Mouse (Mus musculus): ENCODE data around the gene Ccnc. TPM values are rescaled to one million over a fixed set of nuclear protein-coding genes. Genes with fewer than 3 reads are reported as not detected.

The Ccnc gene
- 67.5 and 67.9 TPM in 2 replicates for polyA plus RNA-seq (2016; fragmentation: Nextera tagmentation; extraction: Ambion mirVana)

DNA sequence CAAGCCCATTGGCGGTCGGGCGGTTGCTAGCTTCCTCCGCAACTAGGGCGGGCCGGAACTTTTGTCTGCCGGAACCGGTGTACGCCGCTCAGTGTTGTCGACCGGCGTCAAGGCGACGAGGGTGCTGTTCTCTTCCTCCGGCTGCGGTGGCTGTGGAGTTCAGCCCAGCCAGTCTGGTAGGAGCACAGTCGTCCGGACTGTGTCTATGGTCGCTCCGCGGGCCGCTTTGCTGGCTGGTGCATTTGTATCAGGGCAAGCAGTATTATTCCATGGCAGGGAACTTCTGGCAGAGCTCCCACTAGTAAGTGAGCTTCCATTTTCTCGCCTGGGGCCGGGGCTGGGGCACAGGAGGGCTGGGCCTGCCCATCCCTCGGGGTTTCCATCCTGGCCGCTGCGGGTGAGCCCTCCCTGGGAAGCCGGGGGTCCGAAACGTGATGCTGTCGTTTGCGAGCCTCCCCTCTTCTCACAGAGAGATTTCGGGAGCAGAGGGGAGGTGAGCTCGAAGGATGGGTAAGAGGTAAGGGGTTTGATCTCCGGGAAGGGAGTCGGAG, at the start of gene Ccnc:
Ccnc (plus strand) TSS at position 87 of the 551 bp plus-strand sequence.
- H3K4me1 ChIP-seq = peaks cover 21% of the 10 kb centered on the region
- peak; percentile 94 for DNase-seq (ENCODE audit: low spot score)
- H3K27ac ChIP-seq (replicated peaks) = peak within 1 kb of the TSS; percentile 92
- no peaks in the 10 kb centered on the region for H3K27me3 ChIP-seq (ENCODE audit: low read depth, poor library complexity, severe bottlenecking)
- no peaks in the 10 kb centered on the region for H3K9me3 ChIP-seq (replicated peaks)
- H3K36me3 ChIP-seq = peaks cover 8% of the 10 kb centered on the region
- peak within 1 kb of the TSS; percentile 87 for H3K4me3 ChIP-seq
- under 1% methylated on average over 37 of the region's 37 CpGs for WGBS

DNA sequence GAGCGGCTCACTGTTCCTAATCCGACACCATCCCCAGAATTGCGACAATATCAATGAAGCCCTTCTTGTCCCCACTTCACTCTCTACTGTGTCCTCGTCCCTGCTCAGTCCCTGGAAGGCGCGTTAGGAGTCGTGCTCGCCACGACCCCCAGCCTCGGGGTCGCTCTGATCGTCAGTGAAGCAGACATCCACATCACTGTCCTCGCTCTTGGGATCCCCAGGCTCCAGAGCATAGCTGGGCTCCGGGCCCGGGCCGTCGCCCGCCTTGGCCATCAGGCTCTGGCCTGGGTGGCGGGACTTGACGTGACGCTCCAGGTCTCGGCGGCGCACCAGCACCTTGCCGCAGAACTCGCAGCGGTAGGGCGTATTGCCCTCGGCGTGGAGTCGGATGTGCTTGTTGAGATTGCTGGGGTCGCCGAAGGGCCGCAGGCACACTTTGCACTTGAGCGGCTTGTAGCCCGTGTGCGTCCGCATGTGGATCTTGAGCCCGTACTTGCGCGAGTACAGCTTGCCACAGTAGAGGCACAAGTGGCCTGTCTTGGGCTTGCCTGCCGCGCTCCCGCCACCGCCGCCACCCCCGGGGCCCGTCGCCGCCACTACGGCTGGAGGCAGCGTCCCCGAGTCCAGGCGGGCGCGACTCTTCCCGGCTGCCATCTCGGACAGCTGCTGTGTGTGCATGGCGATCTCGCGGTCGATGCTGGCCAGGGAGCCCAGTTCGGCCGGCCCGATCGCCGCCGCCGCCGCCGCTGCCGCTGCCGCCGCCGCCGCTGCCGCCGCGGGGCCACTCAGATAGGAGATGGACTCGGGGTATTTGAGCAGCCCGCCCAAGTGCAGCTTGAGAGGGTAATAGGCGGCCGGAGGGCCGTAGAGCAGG, 49.2 kb upstream of the Ccnc start:
- under 1% methylated on average over 84 of the region's 84 CpGs for WGBS
- Histone ChIP-seq H3K36me3 (no peaks in the 10 kb centered on the region), H3K27me3 (ENCODE audit: low read depth, poor library complexity, severe bottlenecking) (peaks cover 100% of the 10 kb centered on the region), H3K9me3 (replicated peaks) (no peaks in the 10 kb centered on the region), H3K27ac (replicated peaks) (peak overlapping the region; percentile 57; the same call in 1 of the 2 replicates), H3K4me1 (peaks cover 22% of the 10 kb centered on the region), H3K4me3 (peak overlapping the region; percentile 57)
- peak; percentile 71 for DNase-seq (ENCODE audit: low spot score)

DNA sequence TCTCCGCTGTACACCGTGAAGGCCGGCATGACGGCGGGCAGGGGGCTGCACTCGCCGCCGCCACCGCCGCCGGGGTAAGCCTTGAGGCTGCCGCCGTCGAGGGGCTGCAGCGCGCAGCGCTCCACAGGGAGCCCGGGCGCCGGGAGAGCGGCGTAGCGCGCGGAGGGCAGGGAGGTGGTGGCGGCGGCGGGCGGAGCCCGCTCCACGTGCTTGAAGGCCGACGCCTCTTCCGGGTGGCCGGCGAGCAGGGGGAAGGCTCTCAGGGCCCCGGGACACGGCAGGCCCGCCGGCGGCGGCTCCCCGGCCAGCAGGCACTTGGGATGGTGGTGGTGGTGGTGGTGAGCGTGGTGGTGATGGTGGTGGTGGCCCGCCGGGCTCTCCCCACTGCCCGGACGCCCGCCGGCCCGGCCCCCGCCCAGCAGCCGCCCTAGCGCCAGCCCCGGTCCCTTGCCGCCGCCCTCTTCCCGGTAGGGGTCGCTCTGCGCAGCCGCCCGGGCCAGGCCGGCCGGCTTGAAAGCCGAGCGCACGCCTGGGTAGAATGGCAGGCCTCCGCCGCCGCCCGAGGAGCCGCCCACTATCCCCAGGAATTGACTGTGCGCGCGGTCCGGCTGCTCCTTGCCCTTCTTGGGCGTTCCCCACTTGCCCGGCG, 48.4 kb upstream of the Ccnc start:
- Histone ChIP-seq H3K27ac (replicated peaks) (peak overlapping the region; percentile 57; the same call in 1 of the 2 replicates), H3K9me3 (replicated peaks) (no peaks in the 10 kb centered on the region), H3K4me1 (peaks cover 21% of the 10 kb centered on the region), H3K36me3 (no peaks in the 10 kb centered on the region), H3K27me3 (ENCODE audit: low read depth, poor library complexity, severe bottlenecking) (peaks cover 100% of the 10 kb centered on the region), H3K4me3 (peak overlapping the region; percentile 57)
- under 1% methylated on average over 62 of the region's 79 CpGs for WGBS
- peak; percentile 83 for DNase-seq (ENCODE audit: low spot score)

DNA sequence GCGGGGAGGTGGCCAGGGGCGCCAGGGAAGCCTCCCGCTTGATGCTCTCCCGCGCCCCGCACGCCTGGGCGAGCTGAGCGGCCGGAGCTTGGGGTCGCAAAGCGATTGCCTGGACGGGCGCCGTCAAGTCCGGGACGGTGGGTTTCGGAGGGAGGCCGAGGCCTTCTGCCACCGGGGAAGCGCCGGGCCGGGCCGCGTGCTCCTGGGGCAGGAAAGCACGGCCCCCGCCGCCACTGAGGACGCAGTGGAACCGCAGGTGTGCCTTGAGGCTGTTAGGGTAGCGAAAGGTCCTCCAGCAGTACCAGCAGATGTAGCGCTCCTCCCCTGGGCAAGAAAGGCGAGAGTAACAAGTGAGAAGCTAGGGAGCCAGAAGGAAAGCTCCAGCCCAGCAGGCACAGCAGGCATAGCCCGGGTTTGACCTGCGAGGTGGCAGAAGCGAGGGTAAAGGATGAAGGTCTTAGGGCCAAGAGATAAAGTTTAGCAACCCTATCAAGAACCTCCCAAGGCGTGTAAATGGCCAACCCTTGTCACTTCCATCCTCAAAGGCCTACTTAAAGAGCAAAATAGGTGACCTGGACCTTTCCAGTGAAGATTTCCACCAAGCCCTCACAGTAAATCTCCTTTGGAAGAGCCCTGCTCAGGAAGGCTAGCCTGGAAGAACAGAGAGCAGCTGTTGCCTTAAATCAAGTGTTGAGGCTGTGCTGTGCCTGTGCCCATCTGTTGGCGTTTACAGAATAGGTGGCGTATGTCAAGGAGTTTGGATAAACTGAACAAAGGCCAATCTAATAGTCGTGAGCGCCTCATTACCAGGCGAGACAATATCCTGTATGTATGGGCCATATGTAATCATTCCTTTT, 47.6 kb upstream of the Ccnc start:
- Histone ChIP-seq H3K9me3 (replicated peaks) (no peaks in the 10 kb centered on the region), H3K27me3 (ENCODE audit: low read depth, poor library complexity, severe bottlenecking) (peaks cover 100% of the 10 kb centered on the region), H3K4me3 (peak overlapping the region; percentile 57), H3K4me1 (peaks cover 21% of the 10 kb centered on the region), H3K27ac (replicated peaks) (0 out of 2 replicates have a peak overlapping the region, but pooled peaks have one; percentile 57), H3K36me3 (no peaks in the 10 kb centered on the region)
- DNase-seq (ENCODE audit: low spot score) = no peak
- WGBS = 3% methylated on average over 42 of the region's 42 CpGs

DNA sequence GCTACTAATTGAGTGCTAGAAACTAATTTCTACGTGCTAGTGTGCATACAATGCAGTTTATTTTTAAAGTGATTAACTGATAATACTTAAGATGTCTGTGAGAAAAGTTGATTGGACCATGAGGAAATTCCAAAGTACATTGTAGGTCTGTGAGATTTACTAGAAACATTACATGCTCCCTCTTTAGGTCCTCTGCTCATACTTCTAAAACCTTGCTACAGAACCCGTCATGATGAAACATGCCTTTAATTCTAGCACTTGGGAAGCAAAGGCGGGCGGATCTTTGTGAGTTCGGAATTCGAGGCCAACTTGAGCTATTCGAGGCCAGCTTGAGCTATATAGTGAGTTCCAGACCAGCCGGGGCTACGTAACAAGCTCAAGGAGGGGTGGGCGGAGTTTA, 46.5 kb upstream of the Ccnc start:
- no peak overlapping the region for H3K27ac ChIP-seq (replicated peaks)
- H3K4me1 ChIP-seq = peaks cover 31% of the 10 kb centered on the region
- H3K4me3 ChIP-seq = no peak overlapping the region
- no peaks in the 10 kb centered on the region for H3K36me3 ChIP-seq
- H3K27me3 ChIP-seq (ENCODE audit: low read depth, poor library complexity, severe bottlenecking) = peaks cover 100% of the 10 kb centered on the region
- no peaks in the 10 kb centered on the region for H3K9me3 ChIP-seq (replicated peaks)
- DNase-seq (ENCODE audit: low spot score) = peak; percentile 26
- 3% methylated on average over 10 of the region's 10 CpGs for WGBS

DNA sequence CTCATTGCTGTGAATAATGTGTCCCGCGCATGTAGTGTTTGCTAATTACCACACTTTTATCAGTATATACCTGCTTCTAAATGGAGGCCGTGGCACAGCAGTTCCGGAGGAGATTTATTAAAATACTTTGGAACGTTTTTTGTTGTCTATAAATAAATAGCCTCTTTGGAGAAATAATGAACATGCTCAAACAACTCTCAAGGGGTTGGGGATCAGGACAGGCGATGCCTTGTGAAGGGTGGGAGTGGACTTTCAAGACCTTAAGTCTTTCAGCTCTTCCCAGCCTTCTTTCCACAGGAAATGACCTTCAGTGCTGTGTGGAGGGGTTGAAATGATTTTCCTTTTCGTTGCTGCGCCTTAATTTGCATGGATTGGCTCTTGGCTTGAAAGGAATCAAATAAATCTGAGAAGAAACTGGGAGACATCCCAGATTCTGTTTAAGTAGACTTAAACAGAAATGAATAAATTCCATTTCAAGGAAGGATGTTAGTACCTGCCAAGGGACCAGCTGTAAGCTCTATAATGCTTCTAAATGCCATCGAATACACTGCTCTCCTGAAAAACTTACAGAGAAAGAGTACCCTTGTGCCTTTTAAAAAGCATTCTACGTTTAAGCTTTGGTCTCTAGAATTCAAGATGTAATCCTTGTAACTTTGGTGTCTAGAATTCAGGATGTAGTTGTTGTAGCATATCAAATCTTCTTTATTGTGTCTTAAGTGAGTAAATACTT, 44.9 kb upstream of the Ccnc start:
- 10% methylated on average over 10 of the region's 10 CpGs for WGBS
- Histone ChIP-seq H3K27ac (replicated peaks) (no peak overlapping the region), H3K36me3 (no peaks in the 10 kb centered on the region), H3K4me1 (peaks cover 44% of the 10 kb centered on the region), H3K4me3 (no peak overlapping the region), H3K9me3 (replicated peaks) (no peaks in the 10 kb centered on the region), H3K27me3 (ENCODE audit: low read depth, poor library complexity, severe bottlenecking) (peaks cover 100% of the 10 kb centered on the region)
- no peak for DNase-seq (ENCODE audit: low spot score)

DNA sequence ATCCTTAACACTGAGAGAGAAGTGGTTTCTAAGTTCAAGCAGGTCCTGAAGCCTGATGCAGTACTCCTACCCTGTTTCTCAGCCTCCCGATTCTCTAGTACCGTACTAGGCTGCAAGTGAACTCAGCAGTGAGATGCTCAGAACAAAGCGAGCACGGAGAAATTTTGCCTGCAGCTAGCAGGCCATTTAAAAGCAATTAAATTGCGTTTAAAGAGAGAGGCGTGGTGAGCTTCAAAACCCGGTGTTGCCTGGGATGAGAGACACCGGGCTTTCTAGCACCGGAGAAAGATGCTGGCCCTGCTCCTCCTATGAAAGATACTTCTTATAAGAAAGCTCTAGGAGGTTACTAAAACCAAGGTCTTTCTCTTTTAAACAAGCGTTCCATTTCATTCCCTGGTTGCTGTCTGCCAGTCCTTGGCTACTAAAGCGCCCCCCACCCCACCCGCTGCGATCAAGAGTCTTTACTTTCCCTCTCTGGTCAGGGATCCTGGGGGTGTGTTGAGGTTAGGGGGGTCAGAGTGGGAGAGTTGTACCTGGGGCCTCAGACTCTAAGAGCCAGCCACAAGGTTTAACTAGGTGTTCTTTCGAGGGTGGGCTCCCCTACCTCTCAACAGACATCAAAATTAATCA, 43.0 kb upstream of the Ccnc start:
- peak; percentile 32 for DNase-seq (ENCODE audit: low spot score)
- Histone ChIP-seq H3K27me3 (ENCODE audit: low read depth, poor library complexity, severe bottlenecking) (peaks cover 100% of the 10 kb centered on the region), H3K4me1 (peaks cover 47% of the 10 kb centered on the region), H3K27ac (replicated peaks) (no peak overlapping the region), H3K9me3 (replicated peaks) (no peaks in the 10 kb centered on the region), H3K4me3 (no peak overlapping the region), H3K36me3 (no peaks in the 10 kb centered on the region)
- 1% methylated on average over 14 of the region's 14 CpGs for whole genome bisulfite sequencing

DNA sequence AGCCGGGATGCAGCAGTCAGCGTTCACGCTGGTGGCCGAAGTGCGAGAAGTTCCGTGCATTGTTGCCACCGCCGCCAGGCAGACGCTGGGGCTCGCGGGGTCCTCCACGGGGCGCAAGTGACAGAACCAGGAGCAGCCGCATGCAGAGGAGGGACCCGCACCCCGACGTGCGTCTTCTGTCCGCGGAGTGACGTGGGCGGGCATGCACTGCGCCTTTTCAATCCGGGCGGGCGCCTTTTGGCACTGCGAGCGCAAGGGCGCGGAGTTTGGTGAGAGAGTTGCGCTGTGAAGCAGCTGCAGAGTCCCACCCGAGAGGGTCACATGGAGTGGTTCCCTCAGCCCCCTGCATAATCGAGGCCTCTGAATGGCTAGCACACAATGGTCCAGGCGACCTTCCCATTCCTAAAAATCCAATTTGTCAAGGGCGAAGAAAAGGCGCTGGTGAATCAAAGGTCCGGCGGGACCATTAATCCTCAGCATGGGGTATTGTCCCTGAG, 41.9 kb upstream of the Ccnc start, which contains the start of gene Prdm13:
Prdm13 (minus strand) TSS at position 369 of the 497 bp plus-strand sequence.
- peak; percentile 70 for DNase-seq (ENCODE audit: low spot score)
- H3K27ac ChIP-seq (replicated peaks) = no peak within 1 kb of the TSS; the same call in 1 of the 2 replicates
- H3K9me3 ChIP-seq (replicated peaks) = no peaks in the 10 kb centered on the region
- H3K4me1 ChIP-seq = peaks cover 51% of the 10 kb centered on the region
- WGBS = under 1% methylated on average over 38 of the region's 38 CpGs
- peaks cover 100% of the 10 kb centered on the region for H3K27me3 ChIP-seq (ENCODE audit: low read depth, poor library complexity, severe bottlenecking)
- H3K36me3 ChIP-seq = no peaks in the 10 kb centered on the region
- H3K4me3 ChIP-seq = peak within 1 kb of the TSS; percentile 41

DNA sequence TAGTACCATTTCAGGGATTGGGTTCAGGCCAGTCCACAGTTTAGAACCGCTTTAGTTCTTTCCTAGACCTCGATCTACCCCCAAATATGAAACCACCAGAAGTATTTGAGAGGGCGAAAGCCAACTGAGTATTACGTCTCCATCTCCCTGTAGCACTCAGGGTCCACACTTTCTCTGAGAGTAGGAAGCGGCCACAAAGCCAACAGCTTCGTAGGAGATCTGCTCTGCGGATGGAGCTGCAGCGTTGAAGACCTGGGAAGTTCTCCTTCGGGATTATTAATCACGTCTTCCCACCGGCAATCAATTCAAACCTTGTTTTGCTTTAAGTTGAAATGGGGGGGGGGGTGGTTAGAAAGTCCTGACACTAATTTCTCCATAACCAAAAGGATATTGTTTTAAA, 41.1 kb upstream of the Ccnc start:
- Histone ChIP-seq H3K36me3 (no peaks in the 10 kb centered on the region), H3K27me3 (ENCODE audit: low read depth, poor library complexity, severe bottlenecking) (peaks cover 100% of the 10 kb centered on the region), H3K4me3 (no peak overlapping the region), H3K4me1 (peaks cover 51% of the 10 kb centered on the region), H3K27ac (replicated peaks) (no peak overlapping the region), H3K9me3 (replicated peaks) (no peaks in the 10 kb centered on the region)
- peak; percentile 32 for DNase-seq (ENCODE audit: low spot score)
- WGBS = 2% methylated on average over 11 of the region's 11 CpGs

DNA sequence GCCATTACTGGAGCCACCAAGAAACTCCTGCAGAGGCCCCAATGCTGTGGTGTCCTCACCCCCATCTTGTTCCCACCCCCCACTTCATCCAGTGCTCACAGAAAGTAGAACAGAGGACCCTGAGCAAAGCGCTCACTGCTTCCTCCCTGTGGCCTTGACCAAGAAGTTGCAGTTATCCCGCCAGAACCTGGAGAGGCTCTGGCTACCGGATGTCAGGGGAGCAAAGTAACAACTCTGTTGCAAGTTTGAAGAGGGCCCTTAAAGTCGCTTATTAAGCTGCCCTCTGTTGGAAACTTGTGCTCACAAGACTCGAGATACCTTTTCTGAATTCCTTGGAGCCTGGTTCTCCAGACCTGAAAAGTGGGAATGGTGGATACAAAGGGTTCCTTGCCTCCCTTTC, 40.6 kb upstream of the Ccnc start:
- peak; percentile 54 for DNase-seq (ENCODE audit: low spot score)
- Histone ChIP-seq H3K27ac (replicated peaks) (no peak overlapping the region), H3K4me3 (no peak overlapping the region), H3K4me1 (peaks cover 51% of the 10 kb centered on the region), H3K9me3 (replicated peaks) (no peaks in the 10 kb centered on the region), H3K27me3 (ENCODE audit: low read depth, poor library complexity, severe bottlenecking) (peaks cover 100% of the 10 kb centered on the region), H3K36me3 (no peaks in the 10 kb centered on the region)
- 2% methylated on average over 5 of the region's 5 CpGs for WGBS
